Mouse (Mus musculus) kidney, adult 2 months (tissue): ENCODE results near the gene Casr.

Source experiments
- CTCF ChIP-seq: fragments of 200-500 bp; conservative IDR thresholded peaks from 2 replicates; pipeline ENCODE4 v1.5.1; 2011; ENCODE audit warnings: low read depth, mild to moderate bottlenecking, control low read depth, low read length, moderate library complexity, mixed read lengths; ENCODE audit not compliant: insufficient read depth, insufficient read length
- POLR2A ChIP-seq: fragments of 200-500 bp; IDR thresholded peaks from one replicate; pipeline ENCODE4 v1.6.1; 2011; ENCODE audit warnings: low read depth, low read length, control low read depth

DNA sequence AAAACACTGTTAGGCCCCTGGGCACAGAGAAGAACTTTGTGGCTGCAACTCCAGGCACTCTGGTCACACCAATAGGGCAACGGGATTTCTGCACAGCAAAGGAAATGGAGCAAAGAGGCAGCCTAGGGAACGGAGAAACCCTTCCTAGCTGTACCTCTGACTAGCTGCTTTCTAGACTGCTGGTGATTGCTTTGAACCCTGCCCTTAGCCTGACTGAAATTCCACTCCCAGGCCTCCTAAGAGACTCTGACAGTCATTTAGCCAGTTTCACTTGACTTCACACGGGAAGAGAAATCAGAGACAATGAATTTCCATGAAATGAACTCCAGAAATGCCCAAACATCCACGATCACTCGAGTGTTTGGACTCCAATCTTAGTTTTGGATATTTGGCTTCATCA is 38.8 kb downstream of the Casr start:
- TF ChIP-seq POLR2A (no peak), CTCF (no peak)
